ENCODE assay signal across 9 mouse cellular contexts in genomic region chr13:48782727-48783725, GRCm38 (mm10).
DNase-seq lines count a peak whose midpoint lies in the region; ATAC-seq and TF ChIP-seq lines count a peak whose summit lies in the region.
"Had no signal": no experiment of that assay in that cellular context is flagged by ENCODE, and none has a peak within 500 bp of the region (broad histone marks: within the 10 kb centered on the region; RNA-seq: fewer than 3 reads in every experiment).

No protein-coding gene starts in this region.

- H3K36me3 ChIP-seq in heart, embryonic 12.5 days, result no peaks in the 10 kb centered on the region
- no peaks in the 10 kb centered on the region for H3K36me3 ChIP-seq in embryonic facial prominence, embryonic 10.5 days (replicated peaks)
- H3K36me3 ChIP-seq in lung, embryonic 15.5 days, result no peaks in the 10 kb centered on the region
- no peaks in the 10 kb centered on the region for H3K36me3 ChIP-seq in stomach, postnatal 0 days (ENCODE audit: control insufficient read depth, insufficient read depth, low read length)

- no peak for TF ChIP-seq CTCF in stomach, postnatal 0 days (IDR thresholded peaks at IDR 0.05; ENCODE audit: low read depth)

- H3K27me3 ChIP-seq in heart, embryonic 12.5 days (replicated peaks), result peaks cover 11% of the 10 kb centered on the region; the same call in 1 of the 2 replicates
- H3K27me3 ChIP-seq in embryonic facial prominence, embryonic 10.5 days (replicated peaks; ENCODE audit: low read depth, poor library complexity, severe bottlenecking), result peaks cover 29% of the 10 kb centered on the region
- H3K27me3 ChIP-seq in lung, embryonic 15.5 days, result no peaks in the 10 kb centered on the region
- H3K27me3 ChIP-seq in stomach, postnatal 0 days (ENCODE audit: control insufficient read depth, insufficient read depth, low read length), result no peaks in the 10 kb centered on the region

- no peak overlapping the region for H3K27ac ChIP-seq in heart, embryonic 12.5 days (ENCODE audit: poor library complexity, severe bottlenecking)
- peak overlapping the region; percentile 82 for H3K27ac ChIP-seq in embryonic facial prominence, embryonic 10.5 days (replicated peaks)
- H3K27ac ChIP-seq in lung, embryonic 15.5 days, result no peak overlapping the region
- peak overlapping the region; percentile 53; the same call in 1 of the 2 replicates for H3K27ac ChIP-seq in stomach, postnatal 0 days (replicated peaks)

- DNase-seq in heart, adult 11 months, result peak; percentile 94
- DNase-seq in embryonic facial prominence, embryonic 10.5 days (ENCODE audit: low spot score), result peak; percentile 80
- DNase-seq in kidney, adult 9 months, result peak; percentile 28
- DNase-seq in stomach, postnatal 0 days (ENCODE audit: low spot score), result peak; percentile 90
- DNase-seq in cerebellum, adult 9-11 months, result no peak

- 43% methylated on average over 27 of the region's 27 CpGs for WGBS in heart, embryonic 12.5 days
- WGBS in embryonic facial prominence, embryonic 10.5 days, result 32% methylated on average over 27 of the region's 27 CpGs
- WGBS in lung, embryonic 15.5 days, result 43% methylated on average over 27 of the region's 27 CpGs
- 31% methylated on average over 27 of the region's 27 CpGs for WGBS in stomach, postnatal 0 days

- no peak overlapping the region for H3K4me2 ChIP-seq in heart, embryonic 12.5 days
- peak overlapping the region; percentile 20; the same call in 1 of the 2 replicates for H3K4me2 ChIP-seq in lung, embryonic 15.5 days
- H3K4me2 ChIP-seq in stomach, postnatal 0 days (replicated peaks; ENCODE audit: low read depth), result 0 out of 2 replicates have a peak overlapping the region, but pooled peaks have one; percentile 15

- no peak overlapping the region for H3K4me3 ChIP-seq in heart, embryonic 12.5 days
- H3K4me3 ChIP-seq in embryonic facial prominence, embryonic 10.5 days, result peak overlapping the region; percentile 12; the same call in 1 of the 2 replicates
- H3K4me3 ChIP-seq in lung, embryonic 15.5 days, result no peak overlapping the region
- no peak overlapping the region for H3K4me3 ChIP-seq in stomach, postnatal 0 days (ENCODE audit: low read depth, low read length)
- H3K4me3 ChIP-seq: erythroblast, embryonic 14.5 days had no signal

- no peaks in the 10 kb centered on the region for H3K9me3 ChIP-seq in heart, embryonic 12.5 days (replicated peaks)
- H3K9me3 ChIP-seq in embryonic facial prominence, embryonic 10.5 days, result no peaks in the 10 kb centered on the region
- H3K9me3 ChIP-seq in lung, embryonic 15.5 days, result no peaks in the 10 kb centered on the region
- H3K9me3 ChIP-seq in stomach, postnatal 0 days (ENCODE audit: control insufficient read depth, low read length), result no peaks in the 10 kb centered on the region

- TF ChIP-seq EP300 in stomach, postnatal 0 days (optimal IDR thresholded peaks at IDR 0.05), result no peak

- no peak overlapping the region for H3K9ac ChIP-seq in heart, embryonic 12.5 days
- H3K9ac ChIP-seq in lung, embryonic 15.5 days, result no peak overlapping the region; the same call in 1 of the 2 replicates
- no peak overlapping the region for H3K9ac ChIP-seq in stomach, postnatal 0 days (ENCODE audit: low read length)

- peaks cover 3% of the 10 kb centered on the region; the same call in 1 of the 2 replicates for H3K4me1 ChIP-seq in heart, embryonic 12.5 days (replicated peaks)
- H3K4me1 ChIP-seq in embryonic facial prominence, embryonic 10.5 days, result peaks cover 58% of the 10 kb centered on the region
- H3K4me1 ChIP-seq in lung, embryonic 15.5 days, result peaks cover 18% of the 10 kb centered on the region
- H3K4me1 ChIP-seq in stomach, postnatal 0 days (replicated peaks; ENCODE audit: control insufficient read depth, insufficient read depth), result peaks cover 15% of the 10 kb centered on the region; the same call in 1 of the 2 replicates

- ATAC-seq in heart, embryonic 12.5 days (ENCODE audit: insufficient number of reproducible peaks, low FRiP score), result no peak
- no peak for ATAC-seq in lung, embryonic 15.5 days (ENCODE audit: borderline replicate concordance, extremely low read depth, low FRiP score, low TSS enrichment)
- peak; percentile 96 for ATAC-seq in stomach, postnatal 0 days (ENCODE audit: low FRiP score, low TSS enrichment)
- no peak for ATAC-seq in cerebellum, adult (ENCODE audit: insufficient number of reproducible peaks, low FRiP score, low TSS enrichment)

Comparison
In these comparisons a context has a peak if more than half of its experiments do, and no peak if none do; other contexts are left out.
1. H3K27ac ChIP-seq: peak in embryonic facial prominence, embryonic 10.5 days (single experiment) and stomach, postnatal 0 days (single experiment); none in heart, embryonic 12.5 days (single experiment) and lung, embryonic 15.5 days (single experiment).